In the genomic region with DNA sequence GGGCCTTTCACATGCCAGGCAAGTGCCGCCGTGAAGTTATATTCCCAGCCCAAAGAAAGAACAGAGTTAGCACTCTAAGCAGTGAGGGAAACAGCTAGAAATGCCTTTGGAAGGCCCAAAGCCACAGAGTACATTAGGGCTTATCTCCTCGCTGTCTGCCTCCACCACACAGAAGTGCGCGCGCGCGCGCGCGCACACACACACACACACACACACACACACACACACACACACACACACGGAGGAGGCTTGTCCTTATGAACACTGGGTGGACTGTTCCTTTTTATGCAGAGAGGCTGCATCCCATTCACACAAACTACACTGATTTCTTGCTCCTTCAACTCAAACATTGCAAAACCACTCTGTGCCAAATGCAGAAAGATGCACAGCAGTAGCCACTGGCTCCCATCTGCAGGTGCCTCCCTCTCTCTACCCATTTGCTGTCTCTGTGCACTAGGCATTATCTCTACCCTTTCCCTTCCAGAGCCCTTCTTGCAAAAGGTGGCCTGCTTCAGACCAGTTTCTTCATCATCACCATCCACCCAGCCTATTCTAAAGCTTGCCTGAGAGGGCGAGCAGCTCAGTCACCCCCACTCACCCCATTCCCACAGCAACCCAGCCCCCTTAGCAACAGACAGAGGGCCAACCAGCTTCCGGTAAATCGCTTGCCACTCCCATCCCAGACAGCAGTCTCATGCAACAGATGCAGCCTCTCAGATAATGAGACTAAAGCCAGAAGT, we compare ENCODE assay signal across 10 mouse cellular contexts.
DNase-seq lines count a peak whose midpoint lies in the region; ATAC-seq and TF ChIP-seq lines count a peak whose summit lies in the region.
"Had no signal": no experiment of that assay in that cellular context is flagged by ENCODE, and none has a peak within 500 bp of the region (broad histone marks: within the 10 kb centered on the region; RNA-seq: fewer than 3 reads in every experiment).

No protein-coding gene starts in this region.

- H3K9me3 ChIP-seq in forebrain, embryonic 15.5 days = no peaks in the 10 kb centered on the region
- no peaks in the 10 kb centered on the region for H3K9me3 ChIP-seq in midbrain, postnatal 0 days (ENCODE audit: low read length)
- H3K9me3 ChIP-seq: embryonic facial prominence, embryonic 12.5 days had no signal

- H3K27ac ChIP-seq in forebrain, embryonic 15.5 days (replicated peaks) = no peak overlapping the region
- peak overlapping the region; percentile 52 for H3K27ac ChIP-seq in midbrain, postnatal 0 days (ENCODE audit: low read depth, low read length)
- H3K27ac ChIP-seq: macrophage had no signal

- no peaks in the 10 kb centered on the region for H3K27me3 ChIP-seq in forebrain, embryonic 15.5 days
- H3K27me3 ChIP-seq in midbrain, postnatal 0 days (ENCODE audit: insufficient read depth, low read length) = no peaks in the 10 kb centered on the region
- H3K27me3 ChIP-seq: embryonic facial prominence, embryonic 12.5 days had no signal

- H3K9ac ChIP-seq in forebrain, embryonic 15.5 days (replicated peaks) = peak overlapping the region; percentile 9; the same call in 1 of the 2 replicates
- H3K9ac ChIP-seq in midbrain, postnatal 0 days (replicated peaks; ENCODE audit: low read length, poor library complexity, severe bottlenecking) = 0 out of 2 replicates have a peak overlapping the region, but pooled peaks have one; percentile 9
- H3K9ac ChIP-seq: embryonic facial prominence, embryonic 12.5 days had no signal

- TF ChIP-seq CTCF in midbrain, postnatal 0 days (IDR thresholded peaks at IDR 0.05) = no peak; the same call in 1 of the 2 replicates

- DNase-seq in CD4-positive, CD25-positive, alpha-beta regulatory T cell, adult 2 months (ENCODE audit: low read depth, low spot score) = peak; percentile 53
- peak; percentile 50 for DNase-seq in R1 (ENCODE audit: low read depth, low spot score)
- peak; percentile 31 for DNase-seq in layer of hippocampus, postnatal 25 days (ENCODE audit: extremely low spot score in 1 of 2, low spot score in 1 of 2)
- peak; percentile 68 for DNase-seq in midbrain, postnatal 0 days (ENCODE audit: low spot score)
- no peak for DNase-seq in urinary bladder, postnatal 10 days (ENCODE audit: low spot score)
- DNase-seq in ovary, postnatal 10 days (ENCODE audit: low spot score) = no peak
- no peak for DNase-seq in cerebellum, postnatal 36 days

- ATAC-seq in forebrain, embryonic 15.5 days (replicated peaks) = peak; percentile 8; the same call in 1 of the 2 replicates
- peak; percentile 57; the same call in 1 of the 2 replicates for ATAC-seq in midbrain, postnatal 0 days (ENCODE audit: low FRiP score)

- H3K4me1 ChIP-seq in forebrain, embryonic 15.5 days = peaks cover 50% of the 10 kb centered on the region
- H3K4me1 ChIP-seq in midbrain, postnatal 0 days (ENCODE audit: insufficient read depth, low read length) = peaks cover 16% of the 10 kb centered on the region

- peak overlapping the region; percentile 51 for H3K4me2 ChIP-seq in forebrain, embryonic 15.5 days (replicated peaks)
- peak overlapping the region; percentile 62 for H3K4me2 ChIP-seq in midbrain, postnatal 0 days (ENCODE audit: low read depth, low read length, poor library complexity, severe bottlenecking)

- no peak overlapping the region for H3K4me3 ChIP-seq in forebrain, embryonic 15.5 days
- peak overlapping the region; percentile 43; the same call in 1 of the 2 replicates for H3K4me3 ChIP-seq in midbrain, postnatal 0 days (ENCODE audit: low read depth, low read length)
- H3K4me3 ChIP-seq: embryonic facial prominence, embryonic 12.5 days had no signal

- WGBS in forebrain, embryonic 15.5 days = 72% methylated on average over 15 of the region's 15 CpGs
- 75% methylated on average over 15 of the region's 15 CpGs for WGBS in midbrain, postnatal 0 days

- H3K36me3 ChIP-seq in forebrain, embryonic 15.5 days = no peaks in the 10 kb centered on the region
- H3K36me3 ChIP-seq in midbrain, postnatal 0 days (ENCODE audit: insufficient read depth, low read length) = peaks cover 3% of the 10 kb centered on the region; the same call in 1 of the 2 replicates
- H3K36me3 ChIP-seq: embryonic facial prominence, embryonic 12.5 days had no signal

Comparison
In these comparisons a context has a peak if more than half of its experiments do, and no peak if none do; other contexts are left out.
1. DNase-seq: peak in CD4-positive, CD25-positive, alpha-beta regulatory T cell, adult 2 months (single experiment), R1 (single experiment), layer of hippocampus, postnatal 25 days (2 of 2) and midbrain, postnatal 0 days (single experiment); none in urinary bladder, postnatal 10 days (single experiment), ovary, postnatal 10 days (single experiment) and cerebellum, postnatal 36 days (0 of 2).